Mouse (Mus musculus) megakaryocyte, embryonic 14.5 days (primary cell): ENCODE measurements around the gene Vmn1r59. TPM values are rescaled to one million over a fixed set of nuclear protein-coding genes. Genes with fewer than 3 reads are reported as not detected.
"Not testable (repeated sequence)": the region's sequence is repeated elsewhere in the genome, so short reads cannot be mapped to it uniquely, and the experiment has no call there.

ENCODE experiments used
- H3K27me3 ChIP-seq: replicated peaks from 2 replicates; pipeline ENCODE3; 2012; ENCODE audit warnings: inconsistent platforms
- H3K36me3 ChIP-seq: replicated peaks from 2 replicates; pipeline ENCODE3; 2012; ENCODE audit warnings: low read length, inconsistent platforms, mixed read lengths
- H3K4me1 ChIP-seq: 2 replicates; pipeline ENCODE4 v1.6.1; 2012; ENCODE audit warnings: inconsistent platforms
- H3K4me3 ChIP-seq: replicated peaks from 2 replicates; pipeline ENCODE3; 2012; ENCODE audit warnings: moderate library complexity, mild to moderate bottlenecking, inconsistent platforms
- H3K9me3 ChIP-seq: 2 replicates; pipeline ENCODE4 v1.6.1; 2012; ENCODE audit warnings: inconsistent platforms
- FLI1 ChIP-seq: IDR thresholded peaks from 2 replicates; pipeline ENCODE4 v1.6.1; 2012; ENCODE audit warnings: low read length, inconsistent platforms, mixed read lengths
- GATA1 ChIP-seq: IDR thresholded peaks from 3 replicates; pipeline ENCODE4 v1.6.1; 2012; ENCODE audit warnings: mixed read lengths, low read length, inconsistent platforms, borderline replicate concordance
- polyA plus RNA-seq: library from polyadenylated mRNA; stranded (reverse); fragments of >175 nt; gene quantifications from 2 replicates; pipeline ENCODE4 v1.2.3, GENCODE M21; 2012; ENCODE audit warnings: low replicate concordance; ENCODE audit not compliant: insufficient read depth

The Vmn1r59 gene
- polyA plus RNA-seq: not detected in 2 replicates

DNA sequence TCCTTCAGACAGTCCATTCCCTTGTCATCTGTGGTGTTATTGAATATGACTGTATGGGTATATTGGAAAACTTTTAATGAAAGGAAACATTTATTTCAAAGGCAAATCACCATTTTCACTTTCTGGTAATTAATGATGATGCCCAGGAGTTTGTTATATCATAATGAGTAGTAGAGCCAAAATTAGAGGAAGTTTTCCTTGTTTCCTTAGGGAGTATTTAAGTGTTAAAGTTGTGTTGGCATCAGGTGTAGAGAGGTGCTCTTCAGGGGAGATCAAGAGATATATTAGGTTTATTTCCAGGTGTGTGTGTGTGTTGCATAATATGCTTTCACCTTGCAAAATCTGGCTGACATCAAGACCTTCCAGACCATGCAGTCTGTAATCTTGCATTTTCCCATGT lies at the start of gene Vmn1r59:
Gene Vmn1r59, minus strand, starts transcription at position 101 of the 400 bp plus-strand sequence.
- Histone ChIP-seq H3K36me3 (no peaks in the 10 kb centered on the region), H3K4me3 (no peak within 1 kb of the TSS), H3K27me3 (no peaks in the 10 kb centered on the region), H3K9me3 (peaks cover 22% of the 10 kb centered on the region), H3K4me1 (no peaks in the 10 kb centered on the region)
- TF ChIP-seq GATA1: no peak
- no peak for TF ChIP-seq FLI1

DNA sequence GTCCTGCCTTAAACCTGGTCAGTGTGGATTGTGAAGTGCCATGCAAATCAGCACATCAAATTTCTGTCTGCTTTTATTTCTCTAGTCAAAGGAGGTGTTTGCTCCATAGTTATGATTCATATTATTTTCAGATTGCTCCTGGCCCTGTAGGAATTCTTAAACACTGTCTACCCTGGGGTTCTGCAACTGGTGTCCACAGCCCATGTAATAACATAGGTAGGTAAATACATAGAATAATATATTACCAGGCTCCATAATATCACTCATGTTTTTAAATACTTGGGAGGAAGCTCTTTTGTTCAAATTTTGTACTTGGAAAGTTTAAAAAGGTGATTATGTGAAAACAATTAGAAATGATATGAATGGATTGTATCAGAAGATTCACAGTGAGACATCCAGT lies 37.3 kb upstream of the Vmn1r59 start, which contains the start of gene Vmn2r28:
Gene Vmn2r28, minus strand, starts transcription at position 101 of the 400 bp plus-strand sequence.
- not testable (repeated sequence) for H3K27me3 ChIP-seq, H3K9me3 ChIP-seq, H3K4me3 ChIP-seq, H3K36me3 ChIP-seq, H3K4me1 ChIP-seq

DNA sequence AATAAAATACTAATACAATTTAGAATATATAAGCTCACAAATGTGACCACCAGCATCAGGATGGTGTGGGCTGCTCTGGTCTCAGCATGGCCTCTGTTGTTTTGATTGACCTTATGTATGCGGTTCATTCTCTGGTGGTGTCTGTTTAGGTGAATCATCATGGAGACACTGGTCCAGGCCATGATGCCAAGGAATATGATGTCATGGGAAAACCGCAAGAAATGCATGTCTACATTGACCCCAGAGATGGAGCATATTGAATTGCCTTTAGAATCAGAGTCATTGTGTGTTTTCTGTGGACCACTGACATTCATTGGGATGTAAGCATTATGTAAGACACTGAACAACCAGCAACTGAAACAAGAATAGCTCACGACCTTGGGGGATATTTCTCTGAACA lies 2.6 kb downstream of the Vmn1r59 start:
- H3K9me3 ChIP-seq: peaks cover 16% of the 10 kb centered on the region
- H3K36me3 ChIP-seq, H3K4me1 ChIP-seq, H3K4me3 ChIP-seq, H3K27me3 ChIP-seq: not testable (repeated sequence)

DNA sequence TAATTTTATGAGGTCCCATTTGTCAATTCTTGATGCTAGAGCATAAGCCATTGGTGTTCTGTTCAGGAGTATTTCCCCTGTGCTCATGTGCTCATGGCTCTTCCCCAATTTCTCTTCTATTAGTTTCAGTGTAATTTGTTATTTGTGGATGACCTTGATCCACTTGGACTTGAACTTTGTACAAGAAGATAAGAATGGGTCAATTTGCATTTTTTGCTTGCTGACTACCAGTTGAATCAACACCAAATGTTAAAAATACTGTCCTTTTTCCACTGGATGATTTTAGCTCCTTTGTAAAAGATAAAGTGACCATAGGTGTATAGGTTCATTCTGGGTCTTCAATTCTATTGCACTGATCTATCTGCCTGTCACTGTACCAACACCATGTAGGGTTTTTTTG lies 7.9 kb downstream of the Vmn1r59 start:
- H3K4me3 ChIP-seq: no peak overlapping the region
- H3K4me1 ChIP-seq: no peaks in the 10 kb centered on the region
- no peaks in the 10 kb centered on the region for H3K36me3 ChIP-seq
- no peaks in the 10 kb centered on the region for H3K9me3 ChIP-seq
- no peaks in the 10 kb centered on the region for H3K27me3 ChIP-seq
- TF ChIP-seq FLI1 (no peak), GATA1 (no peak)

DNA sequence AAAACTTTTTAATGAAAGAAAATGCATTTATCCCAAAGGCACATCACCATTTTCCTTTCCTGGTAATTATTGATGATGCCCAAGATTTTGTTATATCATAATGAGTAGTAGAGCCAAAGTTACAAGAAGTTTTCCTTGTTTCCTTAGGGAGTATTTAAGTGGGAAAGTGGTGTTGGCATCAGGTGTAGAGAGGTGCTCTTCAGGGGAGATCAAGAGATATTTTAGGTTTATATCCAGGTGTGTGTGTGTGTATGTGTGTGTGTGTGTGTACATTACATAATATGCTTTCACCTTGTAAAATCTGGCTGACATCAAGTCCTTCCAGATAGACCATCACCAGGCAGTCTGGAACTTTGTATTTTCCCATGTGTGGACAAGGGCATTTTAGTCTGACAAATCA lies 43.3 kb downstream of the Vmn1r59 start, which contains the start of gene Vmn1r58:
Gene Vmn1r58, minus strand, starts transcription at position 101 of the 400 bp plus-strand sequence.
- H3K4me3 ChIP-seq, H3K27me3 ChIP-seq, H3K36me3 ChIP-seq, H3K4me1 ChIP-seq, H3K9me3 ChIP-seq: not testable (repeated sequence)

DNA sequence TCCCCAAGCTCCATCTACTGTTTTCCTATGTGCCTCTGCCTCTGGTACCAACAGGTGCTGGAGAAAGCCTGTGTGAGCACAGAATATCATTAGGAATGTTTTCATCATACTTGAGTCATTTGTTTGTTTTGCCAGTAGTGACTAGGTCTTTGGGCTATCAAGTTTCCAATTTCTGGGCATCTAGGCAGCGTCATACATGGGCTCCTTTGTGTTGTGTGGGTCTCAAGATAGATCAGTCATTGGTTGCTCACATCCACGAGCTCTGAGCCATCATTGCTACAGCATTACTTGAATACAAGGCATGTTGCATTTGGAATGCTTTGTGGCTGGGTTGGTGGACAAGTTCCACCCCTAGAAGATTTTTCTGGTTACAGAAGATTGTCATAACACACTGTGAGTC lies 50.4 kb downstream of the Vmn1r59 start:
- no peaks in the 10 kb centered on the region for H3K4me1 ChIP-seq
- H3K36me3 ChIP-seq: no peaks in the 10 kb centered on the region
- 0 out of 2 replicates have a peak, but pooled peaks cover 3% of the 10 kb centered on the region for H3K9me3 ChIP-seq
- H3K27me3 ChIP-seq: no peaks in the 10 kb centered on the region
- H3K4me3 ChIP-seq: no peak overlapping the region
- no peak for TF ChIP-seq GATA1
- no peak for TF ChIP-seq FLI1

Other genes with a start within 250 kb of the Vmn1r59 start
- not detected in 2 replicates for gene Vmn1r57, start 238.3 kb downstream of the Vmn1r59 start, polyA plus RNA-seq
- not detected in 2 replicates for gene Gm5065, start 106.2 kb downstream of the Vmn1r59 start, polyA plus RNA-seq
- not detected in 2 replicates for gene Nlrp2, start 105.7 kb downstream of the Vmn1r59 start, polyA plus RNA-seq
- 0.31 TPM in 1 of 2 replicates, not detected in the other for gene Vmn1r58, start 43.4 kb downstream of the Vmn1r59 start, polyA plus RNA-seq
- gene Vmn2r28, start 37.2 kb upstream of the Vmn1r59 start, polyA plus RNA-seq: 0.65 TPM in 1 of 2 replicates, not detected in the other
- gene Vmn1r60, start 90.5 kb upstream of the Vmn1r59 start, polyA plus RNA-seq: not detected in 2 replicates
- gene Vmn1r61, start 156.5 kb upstream of the Vmn1r59 start, polyA plus RNA-seq: not detected in 2 replicates
- gene Vmn1r62, start 216.9 kb upstream of the Vmn1r59 start, polyA plus RNA-seq: not detected in 2 replicates